In genomic region chr7:109170441-109170820, GRCm38 (mm10) we compare ENCODE assay signal across 8 mouse cellular contexts. TPM values are rescaled to one million over a fixed set of nuclear protein-coding genes. Genes with fewer than 3 reads are reported as not detected.
DNase-seq lines count a peak whose midpoint lies in the region; ATAC-seq and TF ChIP-seq lines count a peak whose summit lies in the region.

No protein-coding gene starts in this region.

- H3K27me3 ChIP-seq in E14TG2a.4 (ENCODE audit: insufficient read depth, low read length), result peaks cover 93% of the 10 kb centered on the region
- peaks cover 55% of the 10 kb centered on the region for H3K27me3 ChIP-seq in forebrain, embryonic 13.5 days
- H3K27me3 ChIP-seq in heart, postnatal 0 days (ENCODE audit: control insufficient read depth, insufficient read depth, low read length), result peaks cover 87% of the 10 kb centered on the region
- H3K27me3 ChIP-seq in liver, embryonic 14.5 days (ENCODE audit: control insufficient read depth, insufficient read depth, low read length), result peaks cover 41% of the 10 kb centered on the region
- H3K27me3 ChIP-seq in neural tube, embryonic 13.5 days, result peaks cover 77% of the 10 kb centered on the region

- H3K4me2 ChIP-seq in forebrain, embryonic 13.5 days, result peak overlapping the region; percentile 89
- peak overlapping the region; percentile 93 for H3K4me2 ChIP-seq in heart, postnatal 0 days (ENCODE audit: low read depth, low read length)
- peak overlapping the region; percentile 50; the same call in 1 of the 2 replicates for H3K4me2 ChIP-seq in liver, embryonic 14.5 days (ENCODE audit: low read depth)
- H3K4me2 ChIP-seq in neural tube, embryonic 13.5 days, result peak overlapping the region; percentile 97

- no peak for TF ChIP-seq EP300 in heart, postnatal 0 days (IDR thresholded peaks at IDR 0.05; ENCODE audit: low read depth)
- no peak for TF ChIP-seq EP300 in liver, embryonic 14.5 days (IDR thresholded peaks at IDR 0.05; ENCODE audit: low read depth)

- TF ChIP-seq CTCF in E14TG2a.4 (conservative IDR thresholded peaks at IDR 0.05; ENCODE audit: low read length), result peak; percentile 69
- peak; percentile 78 for TF ChIP-seq CTCF in heart, postnatal 0 days (IDR thresholded peaks at IDR 0.05; ENCODE audit: low read depth)
- peak; percentile 91 for TF ChIP-seq CTCF in liver, embryonic 14.5 days (IDR thresholded peaks at IDR 0.05; ENCODE audit: low read depth)

- peak overlapping the region; percentile 86 for H3K27ac ChIP-seq in forebrain, embryonic 13.5 days
- no peak overlapping the region for H3K27ac ChIP-seq in heart, postnatal 0 days (ENCODE audit: low read depth)
- no peak overlapping the region for H3K27ac ChIP-seq in liver, embryonic 14.5 days
- H3K27ac ChIP-seq in neural tube, embryonic 13.5 days (replicated peaks), result peak overlapping the region; percentile 79

- peaks cover 11% of the 10 kb centered on the region for H3K9me3 ChIP-seq in E14TG2a.4 (ENCODE audit: low read length)
- H3K9me3 ChIP-seq in forebrain, embryonic 13.5 days (replicated peaks), result no peaks in the 10 kb centered on the region
- H3K9me3 ChIP-seq in heart, postnatal 0 days (replicated peaks; ENCODE audit: control insufficient read depth, low read length), result no peaks in the 10 kb centered on the region
- no peaks in the 10 kb centered on the region for H3K9me3 ChIP-seq in liver, embryonic 14.5 days (ENCODE audit: control insufficient read depth, low read length)
- no peaks in the 10 kb centered on the region for H3K9me3 ChIP-seq in neural tube, embryonic 13.5 days

- H3K36me3 ChIP-seq in E14TG2a.4 (ENCODE audit: insufficient read depth, low read length), result no peaks in the 10 kb centered on the region
- H3K36me3 ChIP-seq in forebrain, embryonic 13.5 days (ENCODE audit: poor library complexity, severe bottlenecking), result no peaks in the 10 kb centered on the region
- no peaks in the 10 kb centered on the region for H3K36me3 ChIP-seq in heart, postnatal 0 days (replicated peaks; ENCODE audit: control insufficient read depth, insufficient read depth, low read length)
- H3K36me3 ChIP-seq in liver, embryonic 14.5 days (replicated peaks; ENCODE audit: control insufficient read depth, insufficient read depth, low read depth), result no peaks in the 10 kb centered on the region
- no peaks in the 10 kb centered on the region for H3K36me3 ChIP-seq in neural tube, embryonic 13.5 days

- WGBS in forebrain, embryonic 13.5 days, result under 1% methylated on average over 17 of the region's 17 CpGs
- 1% methylated on average over 17 of the region's 17 CpGs for WGBS in heart, postnatal 0 days
- WGBS in liver, embryonic 14.5 days (ENCODE audit: insufficient replicate concordance), result 0% methylated on average over 17 of the region's 17 CpGs
- 2% methylated on average over 17 of the region's 17 CpGs for WGBS in neural tube, embryonic 13.5 days

- peak overlapping the region; percentile 80 for H3K4me3 ChIP-seq in E14TG2a.4 (replicated peaks; ENCODE audit: low read length)
- H3K4me3 ChIP-seq in forebrain, embryonic 13.5 days, result peak overlapping the region; percentile 62
- H3K4me3 ChIP-seq in heart, postnatal 0 days (ENCODE audit: low read depth, low read length), result peak overlapping the region; percentile 46
- H3K4me3 ChIP-seq in liver, embryonic 14.5 days (ENCODE audit: insufficient read depth in 1 of 2, low read depth in 2 of 2, low read length in 2 of 2), result no peak overlapping the region
- peak overlapping the region; percentile 59 for H3K4me3 ChIP-seq in neural tube, embryonic 13.5 days

- H3K4me1 ChIP-seq in E14TG2a.4 (replicated peaks; ENCODE audit: low read depth, low read length), result peaks cover 40% of the 10 kb centered on the region
- peaks cover 83% of the 10 kb centered on the region for H3K4me1 ChIP-seq in forebrain, embryonic 13.5 days
- H3K4me1 ChIP-seq in heart, postnatal 0 days (ENCODE audit: control insufficient read depth, insufficient read depth), result peaks cover 21% of the 10 kb centered on the region
- H3K4me1 ChIP-seq in liver, embryonic 14.5 days (replicated peaks; ENCODE audit: control insufficient read depth in 2 of 2, insufficient read depth in 2 of 2, low read length in 1 of 2), result no peaks in the 10 kb centered on the region
- H3K4me1 ChIP-seq in neural tube, embryonic 13.5 days (replicated peaks), result peaks cover 60% of the 10 kb centered on the region

- peak; percentile 45 for DNase-seq in heart, postnatal 0 days (ENCODE audit: low spot score)
- peak; percentile 65 to 92 for DNase-seq in kidney, postnatal 36 days
- peak; percentile 4 to 12 (median 9) for DNase-seq in liver, embryonic 14.5 days (ENCODE audit: low read depth in 3 of 3, low spot score in 3 of 3)
- peak; percentile 91 for DNase-seq in testis, postnatal 10 days (ENCODE audit: low spot score)

- peak; percentile 60 for ATAC-seq in cerebellum, adult (ENCODE audit: insufficient number of reproducible peaks, low FRiP score, low TSS enrichment)
- peak; percentile 55 for ATAC-seq in forebrain, embryonic 13.5 days
- peak; percentile 52; the same call in 1 of the 2 replicates for ATAC-seq in heart, postnatal 0 days (ENCODE audit: insufficient read depth, low read depth)
- ATAC-seq in liver, embryonic 14.5 days (ENCODE audit: insufficient read depth), result no peak
- ATAC-seq in neural tube, embryonic 13.5 days (ENCODE audit: low read depth), result peak; percentile 49; the same call in 1 of the 2 replicates

- peak overlapping the region; percentile 74 for H3K9ac ChIP-seq in forebrain, embryonic 13.5 days
- H3K9ac ChIP-seq in heart, postnatal 0 days (replicated peaks; ENCODE audit: low read depth, low read length), result no peak overlapping the region
- H3K9ac ChIP-seq in liver, embryonic 14.5 days (replicated peaks), result no peak overlapping the region
- peak overlapping the region; percentile 83 for H3K9ac ChIP-seq in neural tube, embryonic 13.5 days

RNA-seq across cellular contexts. Expression of gene Lmo1, which starts 4.6 kb away (rescaled TPM):
- polyA plus RNA-seq in forebrain, embryonic 13.5 days (2015; fragmentation: Nextera tagmentation; extraction: Ambion mirVana), result 36.5 and 50.5 TPM in 2 replicates
- 6.3 and 17.2 TPM in 2 replicates for total RNA-seq in heart, postnatal 0 days (2014; rRNA removed; ENCODE audit: low replicate concordance)
- 1.9 and 2.1 TPM in 2 replicates for polyA plus RNA-seq in heart, postnatal 0 days (2015; fragmentation: Nextera tagmentation; extraction: Ambion mirVana)
- polyA plus RNA-seq in liver, embryonic 14.5 days (2012; rRNA removed), result 0.71 and 0.78 TPM in 2 replicates
- polyA plus RNA-seq in liver, embryonic 14.5 days (2014; fragmentation: Nextera tagmentation; extraction: Ambion mirVana), result 0.75 and 0.96 TPM in 2 replicates
- 23.2 and 27.2 TPM in 2 replicates for polyA plus RNA-seq in neural tube, embryonic 13.5 days (2015; fragmentation: Nextera tagmentation; extraction: Ambion mirVana)

Comparison
In these comparisons a context has a peak if more than half of its experiments do, and no peak if none do; other contexts are left out.
1. H3K4me3 ChIP-seq: peak in E14TG2a.4 (single experiment), forebrain, embryonic 13.5 days (single experiment), heart, postnatal 0 days (single experiment) and neural tube, embryonic 13.5 days (single experiment); none in liver, embryonic 14.5 days (0 of 2).
2. H3K27ac ChIP-seq: peak in forebrain, embryonic 13.5 days (single experiment) and neural tube, embryonic 13.5 days (single experiment); none in heart, postnatal 0 days (single experiment) and liver, embryonic 14.5 days (single experiment).
3. H3K9ac ChIP-seq: peak in forebrain, embryonic 13.5 days (single experiment) and neural tube, embryonic 13.5 days (single experiment); none in heart, postnatal 0 days (single experiment) and liver, embryonic 14.5 days (single experiment).
4. DNase-seq: peak in every context shown above with its lines; median percentile 91 in testis, postnatal 10 days; 78 in kidney, postnatal 36 days; 45 in heart, postnatal 0 days; 9 in liver, embryonic 14.5 days.
5. Peak in every context shown above with its lines, with median percentiles within 50 percentile points of each other: CTCF ChIP-seq and H3K4me2 ChIP-seq.